Mouse (Mus musculus) heart, postnatal 10 days (tissue): Measurements from ENCODE around the gene Ipmk. TPM values are rescaled to one million over a fixed set of nuclear protein-coding genes. Genes with fewer than 3 reads are reported as not detected.
"Not testable (repeated sequence)": the region's sequence is repeated elsewhere in the genome, so short reads cannot be mapped to it uniquely, and the experiment has no call there.

Source experiments
- DNase-seq, 2 experiments: peaks; one replicate each; pipeline ENCODE4 v3.0.0; 2021
- intact Hi-C: fragments of 180-260 bp; cut with DNase I; formaldehyde crosslinking; loops from one replicate; pipeline ENCODE4 v1.15.1; 2025
- total RNA-seq, 2 experiments: library from RNA; stranded (reverse); gene quantifications; 2 replicates each; pipeline ENCODE4 v1.2.3; 2021

The Ipmk gene
- total RNA-seq, 2 experiments from 2014 or later: 14.9 to 15.0 TPM

DNA sequence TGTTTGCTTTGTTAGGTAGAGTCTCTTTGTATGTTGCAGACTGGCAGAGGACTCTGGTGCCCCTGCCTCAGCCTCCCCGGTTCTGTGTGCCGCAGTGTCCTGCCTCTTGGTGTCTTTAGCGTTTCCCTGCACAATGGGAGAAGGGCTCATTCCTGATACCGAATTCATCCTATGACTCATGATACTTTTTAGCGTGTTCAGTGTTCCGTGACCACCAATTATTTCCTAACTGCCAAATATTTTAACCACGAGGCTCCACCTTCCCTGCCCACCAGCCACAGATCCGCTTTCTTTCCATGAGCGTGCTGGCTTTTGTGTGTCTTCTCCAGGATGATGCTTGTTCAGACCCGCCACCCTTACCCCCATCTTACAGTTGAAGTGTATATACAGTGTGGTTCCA is 16.3 kb downstream of the Ipmk start:
- no peak for DNase-seq
- intact Hi-C loops: no loop called here

DNA sequence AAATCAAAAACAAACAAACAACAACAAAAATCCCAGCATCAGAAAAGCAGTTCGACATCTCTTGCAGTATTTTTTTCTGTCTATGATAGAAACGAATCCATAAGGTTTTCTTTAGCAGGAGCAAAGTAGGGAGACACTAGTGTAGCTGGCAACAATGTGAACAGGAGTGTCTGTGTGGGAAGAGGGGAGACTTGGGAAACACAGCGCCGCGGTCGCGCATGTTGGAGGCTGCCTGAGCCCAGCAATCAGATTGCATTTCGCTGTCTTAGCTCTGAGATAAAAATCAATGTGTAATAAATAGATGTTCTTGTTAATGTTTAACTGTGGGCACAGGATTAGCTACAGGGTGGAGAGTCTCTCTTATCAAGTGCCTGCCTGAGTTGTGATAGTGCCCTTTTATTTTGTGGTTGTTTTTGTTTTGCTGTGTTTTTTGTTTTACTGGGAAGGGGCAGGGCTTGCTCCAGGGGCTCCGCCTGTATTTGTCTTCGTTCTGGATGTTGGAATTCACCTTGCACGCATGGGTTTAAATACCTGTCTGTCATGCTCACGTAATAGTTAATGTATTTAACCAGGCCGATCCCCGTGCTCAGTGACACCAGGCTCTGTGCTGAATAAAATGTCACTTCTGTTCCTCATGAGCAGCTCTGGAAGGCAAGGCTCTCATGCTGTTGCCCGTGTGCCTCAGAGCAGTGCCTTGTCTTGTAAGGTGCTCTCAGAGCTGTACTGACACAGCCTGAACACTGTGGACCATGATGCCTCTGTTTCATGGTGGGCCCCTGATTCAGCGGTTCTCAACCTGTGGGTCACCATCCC is 20.8 kb downstream of the Ipmk start:
- DNase-seq: no peak
- intact Hi-C loops: no loop called here

DNA sequence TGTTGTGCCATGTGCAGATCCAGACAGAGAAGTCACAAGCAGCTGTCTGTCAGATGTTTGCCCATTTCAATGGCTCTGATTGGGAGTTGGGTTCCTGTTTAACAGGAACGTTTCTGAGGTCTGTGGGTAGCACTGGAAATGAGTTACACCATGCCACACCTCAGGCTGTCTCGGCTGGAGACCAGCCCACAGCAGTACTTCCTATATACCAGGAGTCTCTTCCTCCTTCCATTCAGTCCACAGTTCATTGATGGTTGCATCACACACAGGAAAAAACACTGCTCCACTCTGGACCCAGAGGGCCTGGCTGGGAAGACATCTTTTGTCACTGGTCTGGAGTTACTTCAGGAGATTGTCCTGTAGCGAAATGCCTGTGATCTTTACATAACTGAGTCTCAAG is 21.9 kb downstream of the Ipmk start:
- no peak for DNase-seq
- intact Hi-C loops: no loop called here

DNA sequence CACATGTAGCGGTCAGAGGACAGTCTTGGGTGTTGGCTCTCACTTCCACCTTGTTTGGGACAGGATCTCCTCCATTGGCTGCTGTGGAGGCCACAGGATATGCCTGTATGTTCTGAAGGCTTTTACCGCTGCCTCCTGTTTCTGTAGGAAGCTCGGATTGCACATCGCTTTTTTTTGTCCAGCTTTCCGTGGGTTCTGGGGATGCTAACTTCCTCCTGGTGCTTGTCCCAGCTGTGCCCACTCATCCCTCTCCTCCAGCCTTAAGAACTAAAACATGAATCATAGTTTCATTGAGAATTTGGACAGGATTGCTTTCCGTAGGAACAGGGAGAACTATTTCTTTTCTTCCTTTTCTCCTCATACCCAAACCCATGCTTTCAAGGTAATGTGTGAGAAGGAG is 24.3 kb downstream of the Ipmk start:
- intact Hi-C loops: no loop called here
- DNase-seq: no peak

DNA sequence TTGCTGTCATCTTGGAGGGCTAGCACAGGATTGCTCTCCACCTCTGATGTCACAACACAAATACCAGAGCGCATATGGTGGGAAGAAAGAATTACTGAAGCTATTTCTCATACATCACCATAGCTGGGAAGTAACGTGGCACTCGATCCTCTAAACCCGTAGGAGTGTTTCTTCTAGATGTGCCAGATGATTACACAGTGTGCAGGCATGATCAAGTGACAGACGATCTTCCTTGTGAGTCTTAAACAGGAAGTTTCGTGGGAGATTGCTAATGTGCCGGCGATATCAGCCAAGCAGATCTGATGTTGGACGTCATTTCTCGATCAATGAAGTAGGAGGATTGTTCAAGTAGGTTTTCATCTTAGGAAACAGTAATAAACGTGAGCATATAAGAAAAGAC is 26.1 kb downstream of the Ipmk start:
- intact Hi-C loops: no loop called here
- no peak for DNase-seq

DNA sequence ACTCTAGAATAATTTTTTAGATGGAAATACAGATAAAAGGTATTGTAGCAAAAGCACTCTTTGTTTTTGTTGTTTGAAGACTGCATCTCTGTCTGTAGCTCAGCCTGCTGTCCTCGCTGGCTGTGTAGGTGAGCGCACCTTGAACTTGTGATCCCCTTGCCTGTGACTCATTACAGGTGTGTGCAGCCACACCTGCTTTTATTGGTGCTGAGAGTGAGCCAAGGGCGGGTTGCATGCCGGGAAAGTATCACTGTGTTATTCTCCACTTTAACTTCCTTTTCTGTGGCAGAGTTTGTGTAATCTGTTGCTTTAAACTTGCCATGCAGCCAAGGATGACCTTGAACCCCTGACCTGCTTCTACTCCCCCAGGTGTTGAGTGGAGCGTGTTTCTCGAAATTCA is 28.5 kb downstream of the Ipmk start:
- no peak for DNase-seq
- intact Hi-C loops: no loop called here

DNA sequence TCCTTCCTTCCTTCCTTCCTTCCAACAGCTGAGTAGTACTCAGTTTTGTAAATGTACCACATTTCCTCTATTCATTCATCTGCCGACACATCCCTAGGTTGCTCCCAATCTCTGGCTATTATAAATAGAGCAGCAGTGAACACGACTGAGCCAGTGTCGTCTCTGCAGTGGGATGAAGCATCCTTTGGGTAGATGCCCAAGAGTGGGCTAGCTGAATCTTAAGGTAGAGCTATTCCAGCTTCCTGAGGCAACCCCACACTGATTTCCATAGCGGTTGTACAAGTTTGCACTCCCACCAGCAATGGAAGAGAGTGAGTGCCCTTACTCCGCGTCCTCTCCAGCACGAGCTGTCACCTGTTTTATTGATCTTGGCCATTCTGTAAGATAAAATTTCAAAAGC is 32.8 kb downstream of the Ipmk start:
- intact Hi-C loops: no loop called here
- DNase-seq: no peak

DNA sequence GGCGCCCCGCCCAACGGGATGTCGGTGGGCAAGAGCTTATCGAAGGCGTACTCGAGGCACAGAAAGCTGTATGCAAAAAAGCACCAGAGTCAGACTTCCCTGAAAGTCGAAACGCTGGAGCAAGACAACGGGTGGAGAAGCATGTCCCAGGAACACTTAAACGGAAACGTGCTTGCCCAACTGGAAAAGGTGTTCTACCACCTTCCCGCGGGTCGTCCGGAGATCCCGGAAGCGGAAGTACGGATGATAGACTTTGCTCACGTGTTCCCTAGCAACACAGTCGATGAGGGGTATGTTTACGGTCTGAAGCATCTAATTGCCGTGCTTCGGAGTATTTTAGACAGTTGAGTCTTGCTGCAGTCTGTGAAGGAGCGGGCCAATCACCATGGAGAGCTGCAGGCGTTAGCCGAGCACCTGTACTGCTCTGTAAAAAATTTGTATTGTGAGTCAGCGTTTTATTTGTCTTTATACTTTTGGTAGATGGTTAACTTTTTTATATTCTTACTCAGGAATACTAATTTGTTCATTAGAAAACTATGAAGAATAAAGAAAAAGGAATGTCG is 34.0 kb downstream of the Ipmk start:
- intact Hi-C loops: no loop called here
- no peak for DNase-seq

DNA sequence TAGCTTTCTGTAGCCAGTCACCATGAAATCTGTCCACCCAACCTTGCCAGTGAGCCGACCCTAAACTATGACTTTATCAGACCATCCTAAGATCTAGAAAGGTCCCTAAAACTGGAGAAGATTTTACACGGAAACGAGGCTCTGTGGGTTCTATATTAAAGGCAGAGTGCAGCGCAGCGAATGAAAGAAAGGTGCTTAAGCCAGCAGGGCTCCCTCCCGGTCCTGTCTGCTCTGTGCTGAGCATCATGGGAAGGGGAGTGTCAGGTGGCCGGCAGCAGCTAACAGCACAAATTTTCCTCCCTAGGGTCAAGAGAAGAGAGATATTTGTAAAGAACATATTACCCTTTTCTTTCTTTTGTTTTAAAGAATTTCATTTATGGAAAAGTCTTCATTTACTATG is 34.5 kb downstream of the Ipmk start:
- intact Hi-C loops: no loop called here
- no peak for DNase-seq

DNA sequence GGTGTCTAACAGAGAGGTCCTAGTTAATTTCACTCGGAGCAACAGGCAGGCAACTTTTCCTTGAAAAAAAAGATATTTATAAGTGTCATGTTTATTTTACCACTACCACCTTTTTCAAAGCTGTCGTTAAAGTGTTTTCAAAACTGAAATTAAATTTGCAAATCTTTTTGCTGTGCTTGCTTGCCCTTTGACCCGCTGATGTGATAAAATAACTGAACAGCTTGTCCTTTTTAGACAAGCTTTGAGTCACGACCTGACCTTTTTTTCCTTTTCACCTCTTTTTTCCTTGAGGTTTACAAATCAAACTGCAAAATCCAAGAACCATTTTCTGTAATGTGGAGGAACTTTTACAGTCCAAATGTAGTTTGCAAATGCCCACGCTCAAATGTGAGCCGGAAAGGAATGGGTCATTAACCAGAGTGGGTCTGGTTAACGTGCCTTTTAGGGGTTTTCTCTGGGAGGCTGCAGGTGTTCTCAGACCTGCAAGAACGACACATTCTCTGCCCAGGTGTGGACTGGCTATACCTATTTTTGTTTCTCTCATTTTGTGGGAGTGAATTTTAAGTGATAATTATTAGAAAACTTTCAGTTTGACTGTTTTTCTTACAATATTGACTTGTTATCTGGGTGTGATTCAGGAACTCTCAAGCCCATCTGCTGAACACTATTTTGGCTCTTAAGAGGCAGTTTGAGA is 35.4 kb downstream of the Ipmk start:
- intact Hi-C loops: no loop called here
- DNase-seq: no peak

DNA sequence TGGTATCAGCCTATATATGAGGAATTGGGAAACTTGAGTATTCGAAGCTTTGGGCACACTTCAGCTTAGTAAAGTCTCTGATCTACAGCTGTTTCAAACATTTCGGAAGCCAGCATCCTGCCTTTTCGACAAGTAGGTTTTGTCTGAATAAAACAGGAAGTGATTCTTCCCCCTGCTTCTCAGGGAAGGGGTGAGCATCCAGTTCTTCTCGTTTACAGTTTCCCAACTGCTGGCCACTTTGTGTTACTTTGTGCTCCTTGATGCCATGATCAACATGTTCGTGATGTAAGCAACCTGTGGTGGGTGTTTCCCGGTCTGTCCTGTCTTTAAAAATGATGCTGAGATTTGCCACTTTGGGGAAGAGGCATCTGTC is 36.0 kb downstream of the Ipmk start:
- intact Hi-C loops, DNase-seq: not testable (repeated sequence)

DNA sequence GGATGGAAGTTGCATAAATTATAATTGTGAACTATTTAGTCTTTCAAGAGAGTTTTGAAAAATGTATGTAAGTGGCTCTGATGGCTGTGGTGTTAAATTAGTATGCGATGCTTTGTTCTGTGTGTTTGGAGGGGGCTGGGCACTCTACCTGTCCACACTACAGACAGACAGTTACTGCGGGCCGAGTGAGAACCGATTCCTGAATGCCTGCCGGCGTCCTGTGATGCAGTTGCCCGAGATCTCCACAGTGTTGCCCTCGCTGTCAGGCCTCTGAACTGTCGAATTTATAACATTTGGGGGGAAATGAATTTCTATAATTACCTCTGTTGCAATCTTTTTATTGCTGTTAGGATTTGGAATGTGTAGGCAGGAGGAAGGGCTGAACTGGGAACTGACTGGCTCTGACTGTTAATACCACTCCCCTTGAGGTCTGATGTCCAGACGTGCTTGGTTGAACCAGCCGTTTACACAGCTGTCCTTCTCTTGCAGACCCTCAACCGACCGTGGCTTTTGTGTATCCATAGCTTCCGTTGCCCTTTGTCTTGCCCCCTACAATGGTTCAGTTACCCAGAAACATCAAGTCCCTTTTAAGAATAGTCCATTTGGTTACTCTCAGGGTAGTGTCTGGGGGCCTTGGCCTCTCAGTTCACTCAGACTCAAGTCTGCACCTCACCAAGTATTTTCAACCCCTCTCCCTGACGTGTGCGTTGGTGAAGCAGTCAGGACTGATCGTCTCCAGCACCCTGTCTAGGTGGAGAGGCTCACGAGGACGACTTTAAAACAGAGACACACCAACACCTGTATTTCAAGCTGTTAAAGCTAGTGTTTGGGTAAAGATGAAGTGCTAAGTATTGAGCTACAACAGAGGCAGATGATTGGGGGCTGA is 36.8 kb downstream of the Ipmk start:
- intact Hi-C loops: no loop called here

DNA sequence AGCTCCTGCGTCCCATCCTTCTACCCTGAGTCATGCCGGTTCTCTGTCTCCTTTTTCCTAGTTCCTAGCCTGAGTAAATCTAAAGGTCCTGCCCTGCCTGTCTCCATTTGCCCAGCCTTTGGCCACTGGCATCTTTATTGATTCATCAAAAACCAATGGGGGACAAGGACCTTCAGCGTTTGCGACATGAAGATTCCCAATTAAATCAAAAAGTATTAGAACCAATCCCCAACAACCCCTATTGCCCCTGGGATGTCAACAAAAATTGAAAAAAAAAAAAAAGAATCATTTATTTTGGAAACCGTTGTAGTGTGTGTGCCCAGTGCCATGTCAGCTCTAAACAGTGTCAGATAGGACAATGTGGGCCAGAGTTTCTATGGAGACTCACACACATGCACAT is 41.7 kb downstream of the Ipmk start:
- intact Hi-C loops: no loop called here
- DNase-seq: no peak

More for the DNA sequence above, 36.8 kb downstream of the Ipmk start:
- no peak for DNase-seq

DNA sequence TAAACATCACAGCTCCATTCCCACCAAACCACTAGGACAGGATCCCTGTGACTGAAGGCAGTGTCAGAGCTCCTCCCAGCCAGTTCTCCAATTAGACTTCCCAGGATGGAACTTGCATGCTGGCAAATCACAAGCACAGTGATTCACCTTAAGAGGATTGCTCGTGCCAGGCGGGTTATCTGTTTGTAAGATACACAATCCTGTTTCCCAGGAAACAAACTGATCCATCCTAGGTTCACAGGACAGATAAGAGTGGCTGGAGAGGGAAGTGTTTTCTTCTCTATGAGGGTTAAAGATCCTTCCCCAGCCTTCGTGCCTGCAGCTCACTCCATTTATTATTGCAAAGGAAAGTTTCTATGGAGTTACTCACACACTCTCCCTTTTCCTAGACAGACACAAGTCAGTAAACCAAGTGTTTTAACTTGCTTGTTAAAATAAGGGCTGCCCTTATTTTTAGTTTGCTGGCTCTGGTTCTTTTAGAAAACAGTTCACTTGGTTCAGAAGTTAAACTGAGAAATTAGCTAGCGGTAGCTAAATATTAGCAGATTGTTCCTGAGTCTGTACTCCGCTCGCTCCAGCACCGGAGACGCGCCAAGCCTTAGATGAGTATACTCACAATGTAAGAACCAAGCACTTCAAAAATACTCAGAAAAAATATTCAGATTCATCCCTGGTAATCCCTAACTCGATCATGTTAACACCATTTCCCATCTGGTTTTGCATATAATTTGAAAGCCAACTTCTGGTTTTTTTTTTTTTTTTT is 51.0 kb downstream of the Ipmk start:
- no peak for DNase-seq
- intact Hi-C loops: no loop called here

DNA sequence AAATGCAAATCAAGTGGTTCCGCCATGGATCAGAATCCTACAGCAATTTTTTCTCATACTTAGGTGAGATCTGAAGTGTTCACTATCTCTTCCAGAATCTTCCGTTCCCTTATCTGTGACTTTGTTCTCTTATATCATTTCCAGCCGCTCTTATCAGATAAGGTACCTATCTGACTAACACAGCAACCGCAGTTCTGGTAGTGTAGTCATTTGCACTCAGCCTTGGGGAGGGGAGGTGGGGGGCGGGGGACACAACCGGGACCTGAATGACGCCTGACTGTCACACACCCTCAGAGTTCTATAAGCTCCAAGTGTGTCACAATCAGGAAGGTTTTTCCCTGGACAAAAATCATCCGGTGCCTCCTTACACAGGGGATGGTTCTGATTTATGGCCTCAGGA is 51.8 kb downstream of the Ipmk start:
- intact Hi-C loops: no loop called here
- no peak for DNase-seq

DNA sequence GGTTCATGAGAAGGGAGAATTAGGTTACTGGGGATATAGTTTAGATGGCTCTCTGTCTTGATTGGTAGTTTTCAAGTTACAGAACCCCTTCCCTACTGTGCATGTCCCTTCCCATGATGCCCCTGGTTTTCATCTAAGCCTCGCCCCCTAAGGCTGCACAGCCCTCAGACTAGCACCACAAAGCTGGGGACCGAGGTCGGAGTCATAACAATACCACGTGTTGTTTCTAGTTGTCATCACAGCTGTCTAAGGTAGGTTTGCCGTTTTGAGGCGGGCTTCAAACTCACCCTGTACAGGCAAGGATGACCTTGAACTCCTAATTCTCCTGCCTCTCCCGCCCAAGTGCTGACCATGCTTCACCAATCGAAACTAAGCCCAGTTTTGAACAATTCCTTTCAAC is 52.4 kb downstream of the Ipmk start:
- no peak for DNase-seq
- intact Hi-C loops: no loop called here

DNA sequence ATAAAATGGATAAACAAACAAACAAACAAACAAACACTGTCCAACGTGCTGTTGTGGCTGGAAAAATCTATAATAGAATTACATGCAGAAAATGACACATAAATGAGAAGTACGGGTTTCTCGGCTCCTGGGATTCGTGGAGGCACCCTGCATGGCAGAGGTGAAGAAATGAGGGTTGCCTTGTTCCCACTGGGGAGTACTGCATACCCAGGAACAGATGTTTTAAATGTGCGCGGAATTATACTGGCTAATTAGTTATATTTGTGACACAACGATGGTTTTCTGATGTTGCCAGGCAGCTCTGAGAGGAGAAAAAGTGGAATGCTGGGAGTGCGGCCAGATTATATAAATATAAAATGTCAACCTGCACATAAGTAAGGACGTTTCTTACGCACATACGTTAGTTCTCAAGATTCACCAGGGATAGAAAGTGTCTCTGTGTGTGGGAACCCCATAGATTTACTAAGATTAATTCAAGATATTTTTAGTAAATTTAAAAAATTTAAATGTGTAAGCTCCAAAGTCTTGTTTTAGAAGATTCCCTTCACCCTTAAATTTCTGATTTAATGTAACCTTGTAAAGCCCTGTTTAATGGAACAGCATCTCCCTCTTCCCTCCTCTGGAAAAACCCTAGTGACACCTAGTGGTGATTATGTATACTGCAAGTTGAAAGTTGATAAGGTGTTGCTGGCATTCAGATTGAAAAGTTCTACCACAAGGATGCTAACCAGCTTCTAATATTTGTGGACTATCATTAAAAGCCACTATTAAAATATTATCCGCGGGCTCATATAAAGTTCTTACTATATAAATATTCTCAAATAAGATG is 53.5 kb downstream of the Ipmk start:
- DNase-seq: peak; percentile 54 to 76
- intact Hi-C loops: loop anchor here (1.0 kb wide), 1 partner anchor 74 kb away; no protein-coding TSS in a partner anchor

DNA sequence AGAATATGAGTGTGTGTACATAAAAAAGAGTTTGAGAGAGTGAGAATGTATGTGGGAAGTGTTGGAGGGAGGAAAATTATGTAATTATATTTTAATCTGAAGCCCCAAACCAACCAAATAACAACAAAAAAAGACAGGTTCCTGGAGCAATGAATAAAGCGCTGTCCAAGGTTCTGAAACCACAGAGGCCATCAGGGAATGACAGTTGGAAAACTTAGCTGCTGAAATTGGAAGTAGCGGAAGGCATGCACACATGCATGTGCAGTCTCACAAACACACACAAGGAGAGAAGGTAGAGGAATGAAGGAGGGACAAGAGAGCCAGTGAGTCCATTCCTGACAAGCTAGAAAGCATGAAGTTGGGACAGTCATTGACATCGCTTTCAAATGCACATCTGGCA is 56.1 kb downstream of the Ipmk start:
- DNase-seq: peak; percentile 4 to 31
- intact Hi-C loops: no loop called here

DNA sequence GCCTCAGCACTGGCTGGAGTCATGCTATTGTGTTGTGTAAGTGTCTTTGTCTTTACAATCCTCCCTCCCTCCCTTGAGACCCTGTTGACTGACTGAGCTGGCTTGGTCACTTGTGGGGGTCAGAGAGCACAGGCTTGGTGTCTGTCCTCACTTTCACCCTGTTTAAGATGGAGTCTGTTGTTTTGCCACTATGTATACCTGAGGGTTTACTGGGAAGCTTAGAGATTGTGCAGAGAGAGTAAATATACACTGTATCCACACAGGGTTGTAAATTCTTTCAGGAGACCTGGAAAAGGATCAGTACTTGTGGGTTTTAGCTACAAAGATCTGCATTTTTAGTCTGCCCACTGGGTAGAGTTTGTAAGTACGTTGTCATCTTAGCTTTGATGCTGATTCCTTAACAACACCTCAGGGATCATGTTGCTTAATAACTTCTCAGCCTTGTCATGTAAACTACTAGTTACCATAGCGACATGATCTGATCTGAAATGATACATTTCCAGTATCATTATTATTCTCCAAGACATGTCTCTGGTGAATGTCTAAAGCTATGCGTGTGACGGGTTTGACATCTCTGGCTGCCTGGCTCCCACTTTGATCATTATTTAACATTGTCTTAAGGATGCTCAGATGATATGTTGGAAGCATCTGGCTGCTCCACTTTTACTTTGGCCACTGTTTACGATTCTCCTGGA is 58.1 kb downstream of the Ipmk start:
- intact Hi-C loops: no loop called here
- DNase-seq: no peak
